Mouse (Mus musculus) heart, adult 2 months (tissue): ENCODE results near the gene Olfr1383.

Experiments
- CTCF ChIP-seq: fragments of 200-600 bp; IDR thresholded peaks from 2 replicates; pipeline ENCODE4 v1.8.1; 2022; ENCODE audit warnings: antibody characterized with exemption, mild to moderate bottlenecking, moderate library complexity
- EP300 ChIP-seq: fragments of 200-500 bp; IDR thresholded peaks from 2 replicates; pipeline ENCODE4 v1.6.1; 2011; ENCODE audit warnings: low read depth, low read length, control low read depth; ENCODE audit not compliant: insufficient read depth
- POLR2A ChIP-seq: fragments of 200-500 bp; IDR thresholded peaks from 2 replicates; pipeline ENCODE4 v1.6.1; 2011; ENCODE audit warnings: mild to moderate bottlenecking, low read depth, low read length, control low read depth; ENCODE audit not compliant: insufficient read depth

DNA sequence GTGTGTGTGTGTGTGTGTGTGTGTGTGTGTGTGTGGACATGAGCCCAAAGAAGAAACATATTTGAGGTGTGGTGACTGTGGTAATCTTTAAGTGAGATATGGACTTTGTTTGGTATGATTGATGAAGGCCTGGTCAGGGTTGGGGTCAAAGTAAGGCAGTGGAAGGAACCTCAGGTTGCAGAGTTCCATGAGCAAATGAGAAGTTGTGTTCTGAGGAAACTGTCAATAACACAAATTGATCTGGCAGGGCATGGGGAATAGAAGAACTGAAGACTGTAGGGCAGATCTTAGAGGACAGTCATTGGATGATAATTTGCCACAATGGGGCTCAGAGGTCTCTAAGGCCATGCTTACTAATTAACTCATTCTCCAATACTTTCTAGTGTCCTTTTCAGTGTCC lies at the start of gene Olfr1383:
- TF ChIP-seq POLR2A (no peak), EP300 (no peak), CTCF (no peak)
